Mouse (Mus musculus) brain, embryonic 14.5 days (tissue): ENCODE data around the gene Gnb5. TPM values are rescaled to one million over a fixed set of nuclear protein-coding genes. Genes with fewer than 3 reads are reported as not detected.

Experiments
- DNase-seq: peaks from one replicate; pipeline ENCODE4 v3.0.0-alpha.2; 2011; ENCODE audit warnings: low read depth
- CTCF ChIP-seq: fragments of 200-500 bp; IDR thresholded peaks from 2 replicates; pipeline ENCODE4 v1.5.1; 2012; ENCODE audit warnings: inconsistent platforms, mild to moderate bottlenecking, moderate library complexity, borderline replicate concordance; ENCODE audit not compliant: insufficient read depth, insufficient read length; ENCODE audit errors: extremely low read depth
- POLR2A ChIP-seq: fragments of 200-500 bp; IDR thresholded peaks from 2 replicates; pipeline ENCODE4 v1.6.1; 2012; ENCODE audit warnings: mild to moderate bottlenecking, inconsistent platforms, borderline replicate concordance; ENCODE audit not compliant: poor library complexity, insufficient read depth, insufficient read length, severe bottlenecking; ENCODE audit errors: extremely low read depth
- polyA plus RNA-seq: library from polyadenylated mRNA; depleted of rRNA; stranded (reverse); fragments of >200 nt; gene quantifications from 2 replicates; pipeline ENCODE4 v1.2.3, GENCODE M21; 2012

Gnb5 gene
- polyA plus RNA-seq, 1 experiment: 53.1 TPM

GRCm38 (mm10) chr9:75330821-75331220 lies 24.7 kb downstream of the Gnb5 start:
- TF ChIP-seq POLR2A: no peak
- TF ChIP-seq CTCF: no peak
- DNase-seq: no peak

- no peak for DNase-seq
- no peak for TF ChIP-seq POLR2A
- TF ChIP-seq CTCF: no peak
Observed at GRCm38 (mm10) chr9:75334440-75334839, 28.4 kb downstream of the Gnb5 start.

- TF ChIP-seq CTCF (no peak), POLR2A (no peak)
- no peak for DNase-seq
Observed at GRCm38 (mm10) chr9:75338016-75338415, 31.9 kb downstream of the Gnb5 start.

- TF ChIP-seq POLR2A (no peak), CTCF (no peak)
- no peak for DNase-seq
Observed at GRCm38 (mm10) chr9:75342433-75342832, 36.3 kb downstream of the Gnb5 start.

- no peak for DNase-seq
- TF ChIP-seq CTCF (no peak), POLR2A (no peak)
Observed at GRCm38 (mm10) chr9:75347458-75347857, 41.4 kb downstream of the Gnb5 start, which contains the start of gene Bcl2l10. Gene Bcl2l10, plus strand, starts transcription at chr9:75347758.

GRCm38 (mm10) chr9:75348066-75348465 lies 42.0 kb downstream of the Gnb5 start:
- DNase-seq: no peak
- TF ChIP-seq POLR2A (no peak), CTCF (no peak)

GRCm38 (mm10) chr9:75348641-75349040 lies 42.6 kb downstream of the Gnb5 start:
- TF ChIP-seq POLR2A (no peak), CTCF (no peak)
- peak; percentile 8 for DNase-seq

GRCm38 (mm10) chr9:75353094-75353493 lies 47.0 kb downstream of the Gnb5 start:
- no peak for TF ChIP-seq CTCF
- no peak for TF ChIP-seq POLR2A

GRCm38 (mm10) chr9:75355783-75356182 lies 49.7 kb downstream of the Gnb5 start:
- DNase-seq: no peak
- no peak for TF ChIP-seq POLR2A

More at GRCm38 (mm10) chr9:75353094-75353493, 47.0 kb downstream of the Gnb5 start:
- no peak for DNase-seq

GRCm38 (mm10) chr9:75357087-75357654 lies 51.1 kb downstream of the Gnb5 start:
- no peak for DNase-seq
- TF ChIP-seq POLR2A (no peak), CTCF (no peak)

GRCm38 (mm10) chr9:75361699-75362098 lies 55.6 kb downstream of the Gnb5 start:
- TF ChIP-seq POLR2A: no peak
- peak; percentile 77 for TF ChIP-seq CTCF

GRCm38 (mm10) chr9:75362201-75362600 lies 56.1 kb downstream of the Gnb5 start:
- DNase-seq: no peak
- no peak for TF ChIP-seq CTCF
- TF ChIP-seq POLR2A: no peak

More at GRCm38 (mm10) chr9:75361699-75362098, 55.6 kb downstream of the Gnb5 start:
- peak; percentile 65 for DNase-seq
